Mouse (Mus musculus) spleen, adult 18-20 months (tissue): ENCODE measurements at regions not wholly inside any gene's neighbourhood (a gene's known extent, or its start where the extent isn't known, plus 50 kb on each side); places are given as distances from the start of the nearest gene placed in this dataset.

Source experiments
- DNase-seq, 2 experiments: peaks; one replicate each; pipeline ENCODE4 v3.0.0; 2022; ENCODE audit warnings: mixed read lengths in 2 of 2

DNA sequence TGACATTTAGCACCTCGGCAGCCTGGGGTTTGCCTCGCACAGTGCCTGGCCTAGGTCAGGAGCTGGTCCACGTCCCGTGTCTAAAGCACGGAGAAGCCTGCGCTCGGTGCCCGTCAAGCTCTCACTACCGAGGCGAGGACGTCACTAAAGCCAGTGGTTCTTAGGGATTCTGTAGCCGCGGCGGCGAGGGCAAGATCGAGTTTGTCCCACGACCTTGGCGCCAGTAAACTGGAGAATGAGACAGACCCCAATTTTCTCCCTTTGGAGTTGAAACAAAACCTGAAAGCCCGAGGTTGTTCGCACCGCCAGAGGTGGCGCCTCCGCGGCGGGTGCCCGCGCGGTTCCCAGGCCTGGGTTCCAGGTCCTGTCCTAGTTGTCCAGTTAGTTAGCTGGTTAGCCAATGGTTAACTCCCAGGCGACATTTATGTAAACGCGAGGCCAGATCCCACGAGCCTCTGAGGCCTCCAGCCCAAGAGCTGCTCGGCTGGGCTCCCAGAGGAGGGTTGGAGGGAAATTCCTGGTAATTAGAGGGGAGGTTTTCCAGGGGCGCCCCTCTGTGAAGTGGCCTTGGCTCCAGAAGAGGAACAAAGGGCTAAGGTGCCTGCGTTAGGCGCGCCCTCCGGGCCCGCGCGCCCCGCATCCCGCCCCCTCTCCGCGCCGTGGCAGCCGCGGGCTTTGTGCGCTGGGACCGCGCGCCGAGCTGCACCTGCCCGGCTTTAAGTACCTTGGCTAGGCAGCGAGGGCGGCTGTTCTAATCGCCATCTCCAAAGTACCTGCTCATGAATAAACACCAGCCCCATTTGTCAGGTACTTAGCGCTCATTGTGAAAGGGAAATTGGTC lies 74.0 kb downstream of the Rhcg start:
- no peak for DNase-seq

GRCm38 (mm10) chr7:79542379-79543015 lies 75.0 kb downstream of the Rhcg start:
- DNase-seq, result no peak

- no peak for DNase-seq
Observed at GRCm38 (mm10) chr7:79540246-79540645, 74.1 kb upstream of the Polg start.

- no peak for DNase-seq
Observed at GRCm38 (mm10) chr7:79539426-79539825, 73.3 kb upstream of the Polg start.

- DNase-seq, result peak in 1 of 2 experiments; percentile 6
Observed at GRCm38 (mm10) chr7:79536157-79536641, 70.0 kb upstream of the Polg start.

GRCm38 (mm10) chr7:79535251-79536111 lies 69.3 kb upstream of the Polg start:
- peak in 1 of 2 experiments; percentile 6 for DNase-seq

GRCm38 (mm10) chr7:79534819-79535218 lies 68.7 kb upstream of the Polg start:
- no peak for DNase-seq

DNA sequence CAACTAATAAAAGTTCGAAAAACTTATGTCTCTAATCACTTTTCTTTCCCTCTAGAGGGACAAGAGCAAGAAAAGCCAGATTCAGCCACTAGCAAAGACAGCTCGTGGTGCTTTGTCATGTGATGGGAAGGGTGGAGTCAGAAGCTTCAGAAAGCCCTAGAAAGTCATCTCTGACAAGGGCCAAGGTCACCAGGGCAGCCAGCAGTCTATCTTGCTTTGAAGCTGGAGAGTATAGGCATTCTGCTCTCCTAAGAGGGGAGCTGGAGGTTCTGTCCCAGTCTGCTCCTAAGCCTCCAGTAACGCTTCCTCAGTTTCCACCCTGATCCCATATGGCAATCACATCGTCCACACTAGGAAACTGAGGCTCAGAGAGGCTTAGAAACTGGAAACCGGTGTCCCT lies 68.2 kb upstream of the Polg start:
- DNase-seq, result no peak

GRCm38 (mm10) chr7:79532626-79533140 lies 66.5 kb upstream of the Polg start:
- no peak for DNase-seq

GRCm38 (mm10) chr7:79531551-79532356 lies 65.6 kb upstream of the Polg start:
- no peak for DNase-seq

DNA sequence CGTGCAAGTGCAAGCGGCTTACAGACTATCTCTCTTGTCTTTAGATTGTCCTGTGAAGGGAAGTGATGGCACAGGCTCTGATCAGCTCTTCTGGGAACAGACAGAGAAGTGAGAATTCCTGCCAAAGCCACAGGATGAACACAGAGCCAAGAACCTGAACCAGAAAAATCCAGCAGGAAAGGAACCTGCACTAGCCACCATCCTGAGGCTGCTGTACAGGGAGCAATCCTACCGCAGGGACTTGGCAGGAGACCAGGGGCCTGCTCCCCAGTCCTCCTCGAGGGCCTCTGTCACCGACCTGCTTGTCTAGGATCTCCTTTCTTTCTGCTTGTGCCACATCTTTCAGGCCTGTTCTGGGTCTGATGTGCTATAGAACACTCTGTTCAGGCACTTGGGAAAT lies 65.0 kb upstream of the Polg start:
- DNase-seq, result no peak

DNA sequence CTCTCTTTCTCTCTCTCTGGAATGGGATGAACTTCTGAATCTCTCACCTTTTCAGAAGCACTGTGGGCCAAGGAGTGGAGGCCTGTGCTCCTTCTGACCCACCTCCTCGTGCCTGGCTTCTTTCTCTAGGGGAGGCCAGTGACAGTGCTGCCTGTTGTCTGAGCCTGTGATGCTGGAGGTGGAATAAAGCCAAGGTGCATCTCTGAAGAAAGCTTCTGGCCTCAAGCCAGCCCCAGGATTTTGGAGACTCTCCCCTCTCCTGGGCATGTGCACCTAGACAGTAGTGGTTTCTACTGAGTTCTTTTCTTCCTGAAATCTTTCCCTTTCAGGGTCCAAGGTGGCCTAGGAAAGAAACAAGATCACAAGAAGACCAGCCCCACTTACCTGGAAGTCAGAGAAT lies 63.3 kb upstream of the Polg start:
- DNase-seq, result no peak

DNA sequence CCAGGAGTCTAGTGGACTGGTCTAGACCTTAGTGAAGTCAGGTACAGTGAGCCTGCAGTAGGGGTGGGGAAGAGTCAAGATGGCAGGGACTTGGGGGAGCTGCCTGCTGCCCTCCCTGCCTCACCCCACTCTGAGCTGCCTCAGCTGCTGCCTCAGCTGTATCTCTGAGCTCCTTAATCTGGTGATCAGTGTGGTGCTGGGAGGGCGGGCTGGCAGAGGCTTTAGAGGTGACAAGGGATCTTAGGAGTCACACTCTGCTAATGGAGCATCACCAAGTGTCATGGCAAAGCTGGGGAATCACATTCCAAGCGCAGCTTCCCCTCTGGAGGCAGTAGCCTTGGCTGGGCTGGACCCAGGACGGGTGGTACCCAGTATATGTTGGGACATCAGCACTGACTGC lies 61.8 kb upstream of the Polg start:
- DNase-seq, result no peak

- DNase-seq, result no peak
Observed at GRCm38 (mm10) chr7:79525690-79526630, 59.8 kb upstream of the Polg start.

DNA sequence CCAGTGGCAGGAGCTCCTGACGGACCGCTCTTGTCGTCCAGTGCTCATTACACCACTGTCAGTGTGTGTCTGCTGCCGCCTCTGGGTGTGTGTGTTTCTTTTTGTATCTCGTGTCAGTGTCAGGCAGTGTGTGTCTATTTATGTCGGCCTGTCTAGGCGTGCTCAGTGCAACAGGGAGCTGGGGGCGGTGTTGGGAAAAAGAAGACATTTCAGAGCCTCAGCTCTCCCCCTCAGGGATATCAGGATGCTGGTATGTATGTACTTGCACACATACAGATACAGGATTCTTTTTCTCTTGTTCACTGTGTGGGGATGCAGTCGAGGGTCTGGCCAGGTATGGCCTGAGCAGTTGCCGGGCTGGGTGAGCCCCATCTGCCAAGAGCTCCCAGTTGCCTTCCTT lies 58.8 kb upstream of the Polg start:
- no peak for DNase-seq

- DNase-seq, result no peak
Observed at GRCm38 (mm10) chr7:79523696-79524095, 57.5 kb upstream of the Polg start.

DNA sequence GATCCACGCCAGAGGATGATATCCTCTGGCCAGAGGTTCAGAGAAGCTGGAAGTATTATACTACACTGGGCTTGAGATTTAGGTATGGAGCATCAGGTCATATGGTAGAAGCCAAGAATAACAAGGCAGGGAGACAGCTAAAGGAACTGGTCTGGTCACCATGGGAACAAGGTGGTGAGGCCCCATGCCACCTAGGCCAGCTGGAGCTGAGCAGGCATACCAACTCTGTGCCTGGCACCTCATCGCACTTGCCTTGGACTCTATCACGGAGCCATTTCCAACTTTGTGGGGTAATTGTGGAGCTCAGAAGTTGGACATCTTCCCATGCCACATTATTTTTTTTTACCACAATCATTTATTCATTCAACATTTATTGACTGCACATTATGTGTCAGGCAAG lies 55.9 kb upstream of the Polg start:
- no peak for DNase-seq

- DNase-seq, result no peak
Observed at GRCm38 (mm10) chr7:79521259-79521658, 55.1 kb upstream of the Polg start.

DNA sequence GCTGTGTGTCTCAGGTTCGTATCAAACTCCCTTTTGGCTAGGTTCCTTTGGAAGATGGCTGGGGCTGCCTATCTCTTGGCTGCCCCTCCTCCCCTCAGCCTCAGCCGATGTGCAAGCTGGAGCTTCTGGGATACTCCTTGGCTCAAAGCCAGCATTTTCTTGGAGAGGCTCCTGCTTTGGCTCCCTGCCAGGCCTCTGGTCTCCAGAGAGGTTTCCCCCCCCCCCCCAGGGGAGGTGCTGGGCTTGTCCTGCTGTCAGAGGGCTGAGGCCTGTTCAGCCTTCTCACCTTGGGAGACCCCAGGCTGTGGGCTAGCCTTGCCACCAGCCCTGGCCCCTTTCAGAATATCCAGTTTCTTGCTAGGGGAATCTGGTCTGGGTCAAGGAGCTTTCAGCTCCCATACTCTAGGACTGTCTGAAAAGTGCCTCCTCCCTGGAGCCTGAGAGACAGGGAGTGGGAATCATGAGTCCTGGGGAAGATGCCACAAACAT lies 54.1 kb upstream of the Polg start:
- DNase-seq, result no peak

GRCm38 (mm10) chr7:79518928-79519327 lies 52.8 kb upstream of the Polg start:
- no peak for DNase-seq
